Mouse (Mus musculus): ENCODE data around the gene Ulk4. TPM values are rescaled to one million over a fixed set of nuclear protein-coding genes. Genes with fewer than 3 reads are reported as not detected.
"Not testable (repeated sequence)": the region's sequence is repeated elsewhere in the genome, so short reads cannot be mapped to it uniquely, and the experiment has no call there.

Ulk4 gene
- total RNA-seq, 2 experiments from 2014 or later, result 0.21 to 0.48 TPM

DNA sequence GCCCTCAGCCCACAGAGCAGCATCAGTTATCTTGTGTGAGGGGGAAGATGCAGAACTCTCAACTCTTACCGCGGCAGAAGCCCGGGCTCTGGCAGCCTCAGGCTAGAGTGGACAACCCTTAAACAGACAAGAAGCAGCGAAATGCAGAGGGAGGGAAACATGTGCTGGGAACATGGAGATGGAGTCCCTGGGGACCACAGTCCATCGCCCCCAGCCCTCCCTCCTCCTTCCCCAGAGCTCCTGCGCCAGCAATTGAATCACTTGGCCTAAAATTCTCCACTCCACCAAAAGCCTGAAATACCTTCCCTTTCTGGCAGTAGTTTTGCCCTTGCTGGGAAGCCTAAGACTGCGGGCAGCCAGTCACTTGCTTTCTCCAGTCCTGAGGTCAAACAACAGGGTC is 72.0 kb downstream of the Ulk4 start:
- DNase-seq (ENCODE audit: low spot score), result no peak
- intact Hi-C loops (cut with DNase I), result no loop called here

DNA sequence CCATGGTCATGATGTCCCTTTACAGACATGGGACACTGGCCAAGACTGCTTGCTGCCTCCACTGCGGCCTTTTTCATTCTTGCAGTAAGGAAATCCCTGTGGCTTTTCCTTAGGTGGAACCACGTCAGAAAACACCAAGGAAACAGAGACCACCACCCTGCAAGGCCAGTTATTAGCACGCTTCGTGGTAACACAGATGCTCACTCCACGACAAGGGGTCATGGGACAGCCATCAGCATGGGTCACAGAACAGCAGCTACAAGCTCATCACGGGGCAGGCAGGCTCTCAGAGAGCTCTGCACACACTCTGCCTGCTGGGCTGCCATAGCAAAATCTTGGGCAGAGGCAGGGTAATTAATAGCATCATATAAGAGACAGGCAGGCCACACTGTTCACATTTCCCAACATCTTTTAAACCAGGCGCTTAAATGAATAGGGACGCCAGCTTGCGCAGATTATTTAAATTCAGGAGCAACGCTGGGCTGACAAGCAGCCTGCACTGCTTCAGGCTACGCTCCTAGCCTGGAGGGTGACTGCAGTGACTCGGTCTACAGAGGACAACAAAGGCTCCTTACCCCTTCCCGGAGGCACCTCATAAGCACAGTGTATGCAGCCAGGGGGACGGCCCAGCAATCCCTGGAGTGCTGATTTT is 72.7 kb downstream of the Ulk4 start:
- intact Hi-C loops (cut with DNase I), result no loop called here
- DNase-seq (ENCODE audit: low spot score), result no peak

DNA sequence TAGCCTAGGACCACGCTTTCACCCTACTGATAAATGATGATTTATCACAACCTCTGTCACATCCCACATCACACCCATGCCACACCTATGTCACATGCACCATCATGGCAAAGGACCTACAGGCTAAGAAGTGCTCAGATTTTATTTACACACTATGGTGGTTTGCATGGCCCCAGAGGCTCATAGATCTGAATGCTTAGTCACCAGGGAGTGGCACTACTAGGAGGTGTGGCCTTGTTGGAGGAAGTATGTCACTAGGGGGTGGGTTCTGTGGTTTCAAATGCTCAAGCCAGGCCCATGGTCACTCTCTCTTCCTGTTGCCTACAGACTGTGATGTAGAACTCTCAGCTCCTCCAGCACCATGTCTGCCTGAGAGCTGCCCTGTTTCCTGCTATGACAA is 73.3 kb downstream of the Ulk4 start:
- intact Hi-C loops (cut with DNase I), result no loop called here

GRCm38 (mm10) chr9:121199146-121199685 is 77.8 kb downstream of the Ulk4 start:
- intact Hi-C loops (cut with DNase I); DNase-seq (ENCODE audit: low spot score): not testable (repeated sequence)

More for the DNA sequence above, 73.3 kb downstream of the Ulk4 start:
- DNase-seq (ENCODE audit: low spot score), result no peak

DNA sequence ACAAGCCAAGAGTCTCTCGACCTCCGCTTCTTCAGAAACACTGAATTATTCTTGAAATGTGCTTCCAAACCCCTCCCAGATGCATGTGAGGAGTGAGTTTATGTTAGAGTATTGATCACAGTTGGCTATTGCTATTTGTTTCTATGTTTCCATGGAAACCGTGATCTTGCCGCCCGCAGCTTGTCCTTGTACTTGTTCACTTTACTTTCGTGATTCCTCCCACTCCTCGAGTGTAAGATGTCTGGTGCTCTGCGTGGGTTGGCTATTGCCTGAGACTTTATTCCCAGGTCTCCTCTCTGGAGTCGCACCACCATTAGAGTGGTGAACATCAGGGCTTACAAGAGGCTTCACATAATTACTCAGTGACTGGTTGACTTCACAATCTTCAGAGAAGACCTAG is 80.5 kb downstream of the Ulk4 start:
- no peak for DNase-seq (ENCODE audit: low spot score)
- intact Hi-C loops (cut with DNase I), result no loop called here

- no peak for DNase-seq (ENCODE audit: low spot score)
- intact Hi-C loops (cut with DNase I), result no loop called here
Measured at GRCm38 (mm10) chr9:121195106-121195505, 81.9 kb downstream of the Ulk4 start.

DNA sequence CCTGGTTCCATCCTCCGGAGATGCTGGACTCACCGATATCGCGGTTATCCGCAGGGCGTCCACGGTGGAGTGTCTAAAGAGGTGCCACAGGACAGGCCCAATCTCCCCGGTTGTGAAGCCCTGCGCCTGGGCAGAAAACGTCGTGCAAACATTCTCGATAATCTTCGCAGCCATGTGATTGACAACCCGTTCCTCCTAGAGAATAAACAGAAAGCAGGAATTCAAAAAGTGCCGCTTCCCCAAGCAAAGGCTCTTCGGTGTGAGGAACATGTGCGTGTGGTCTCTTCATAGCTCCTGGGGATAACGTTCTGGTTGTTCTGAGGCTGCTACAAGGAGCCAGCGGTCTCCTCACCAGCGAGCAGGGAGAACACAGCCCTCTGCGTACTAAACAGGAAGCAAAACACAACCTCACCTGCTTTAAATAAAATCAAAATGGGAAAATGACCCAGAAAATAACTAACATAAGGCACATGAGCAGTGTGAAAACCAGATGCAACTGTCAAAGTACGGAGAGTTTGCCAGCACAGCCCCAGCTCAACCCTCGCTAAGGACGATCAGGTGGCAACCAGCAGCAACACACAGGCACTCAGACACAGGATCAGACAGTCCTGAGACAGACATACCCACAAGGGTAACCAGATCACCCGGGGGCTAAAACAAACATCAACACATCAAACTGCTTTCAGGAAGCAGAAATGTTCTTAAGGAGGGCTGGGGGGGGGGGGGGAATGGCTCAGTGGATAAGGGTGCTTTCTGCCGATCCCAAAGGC is 84.2 kb downstream of the Ulk4 start:
- no peak for DNase-seq (ENCODE audit: low spot score)
- intact Hi-C loops (cut with DNase I), result no loop called here

- intact Hi-C loops (cut with DNase I), result no loop called here
- DNase-seq (ENCODE audit: low spot score), result no peak
Measured at GRCm38 (mm10) chr9:121187811-121188210, 89.2 kb downstream of the Ulk4 start.

DNA sequence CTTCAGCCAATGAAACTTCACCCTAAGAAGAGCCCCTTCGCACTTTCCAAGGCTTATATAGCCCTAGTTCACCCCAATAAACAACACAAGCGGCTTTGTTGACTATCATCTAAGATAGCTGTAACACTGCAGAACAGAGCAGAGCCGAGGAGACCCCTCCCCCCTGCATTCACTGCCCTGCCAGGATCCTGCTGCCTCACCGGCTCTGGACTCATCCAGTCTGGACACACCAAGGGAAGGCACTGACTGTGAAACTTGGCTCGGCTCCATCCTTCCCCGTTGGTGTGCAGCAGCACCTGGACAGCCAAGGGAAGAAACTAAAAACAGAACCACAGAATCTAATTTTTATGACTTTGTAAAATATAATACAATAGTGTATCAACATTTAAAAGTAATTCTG is 91.2 kb downstream of the Ulk4 start:
- intact Hi-C loops (cut with DNase I), result no loop called here

GRCm38 (mm10) chr9:121176350-121176749 is 100.6 kb downstream of the Ulk4 start:
- no peak for DNase-seq (ENCODE audit: low spot score)
- intact Hi-C loops (cut with DNase I), result no loop called here

More for the DNA sequence above, 91.2 kb downstream of the Ulk4 start:
- no peak for DNase-seq (ENCODE audit: low spot score)

DNA sequence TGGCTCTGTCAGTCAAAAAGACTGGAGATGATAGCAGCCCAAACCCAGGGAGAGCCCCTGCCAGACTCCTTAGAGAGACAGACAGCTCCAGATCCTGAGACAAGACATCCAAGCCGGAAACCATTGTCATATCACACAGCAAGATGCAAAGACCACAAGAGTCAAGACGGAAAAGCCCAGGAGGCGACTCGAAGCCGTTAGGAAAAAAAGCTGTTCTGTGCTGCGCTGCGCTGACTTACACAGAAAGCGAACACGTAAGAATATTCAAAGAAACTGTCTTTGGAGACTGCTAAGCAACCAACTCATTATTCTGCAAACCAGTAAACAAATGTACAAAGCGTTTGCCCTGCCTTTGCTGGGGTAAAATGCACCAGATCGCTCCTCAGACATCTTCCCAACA is 101.8 kb downstream of the Ulk4 start:
- no peak for DNase-seq (ENCODE audit: low spot score)
- intact Hi-C loops (cut with DNase I), result no loop called here

- no peak for DNase-seq (ENCODE audit: low spot score)
- intact Hi-C loops (cut with DNase I), result no loop called here
Measured at GRCm38 (mm10) chr9:121172123-121172522, 104.9 kb downstream of the Ulk4 start.

GRCm38 (mm10) chr9:121171609-121172008 is 105.4 kb downstream of the Ulk4 start:
- DNase-seq (ENCODE audit: low spot score), result no peak
- intact Hi-C loops (cut with DNase I), result no loop called here

GRCm38 (mm10) chr9:121164607-121165006 is 112.4 kb downstream of the Ulk4 start:
- intact Hi-C loops (cut with DNase I), result no loop called here
- no peak for DNase-seq (ENCODE audit: low spot score)

GRCm38 (mm10) chr9:121162789-121163188 is 114.2 kb downstream of the Ulk4 start:
- no peak for DNase-seq (ENCODE audit: low spot score)
- intact Hi-C loops (cut with DNase I), result no loop called here

- intact Hi-C loops (cut with DNase I), result no loop called here
- no peak for DNase-seq (ENCODE audit: low spot score)
Measured at GRCm38 (mm10) chr9:121161818-121162565, 115.0 kb downstream of the Ulk4 start.

- no peak for DNase-seq (ENCODE audit: low spot score)
- intact Hi-C loops (cut with DNase I), result no loop called here
Measured at GRCm38 (mm10) chr9:121156253-121156831, 120.7 kb downstream of the Ulk4 start.

DNA sequence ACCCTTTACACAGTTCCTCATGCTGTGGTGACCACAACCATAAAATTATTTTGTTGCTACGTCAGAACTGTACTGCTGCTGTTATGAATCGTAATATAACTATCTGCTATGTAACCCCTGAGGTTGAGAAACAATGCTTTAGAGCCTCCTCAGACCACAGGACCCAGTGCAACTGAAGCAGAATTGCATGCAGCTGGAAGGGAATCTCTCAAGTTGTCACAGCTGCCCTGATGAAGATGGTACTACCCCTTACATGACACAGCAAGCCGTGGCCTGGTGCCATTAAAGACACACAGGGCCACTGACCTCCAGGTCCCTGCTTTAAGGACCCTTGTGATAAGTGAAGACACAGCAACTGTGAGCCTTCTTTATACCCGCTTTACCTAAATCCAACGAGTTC is 123.7 kb downstream of the Ulk4 start:
- DNase-seq (ENCODE audit: low spot score), result no peak
- intact Hi-C loops (cut with DNase I), result no loop called here

- DNase-seq (ENCODE audit: low spot score), result no peak
- intact Hi-C loops (cut with DNase I), result no loop called here
Measured at GRCm38 (mm10) chr9:121148602-121149001, 128.4 kb downstream of the Ulk4 start.

- no peak for DNase-seq (ENCODE audit: low spot score)
- intact Hi-C loops (cut with DNase I), result no loop called here
Measured at GRCm38 (mm10) chr9:121143208-121143607, 133.8 kb downstream of the Ulk4 start.

All from heart, postnatal 25 days (tissue).